Mouse (Mus musculus) heart, embryonic 15.5 days (tissue): ENCODE measurements around the gene Tmem170. TPM values are rescaled to one million over a fixed set of nuclear protein-coding genes. Genes with fewer than 3 reads are reported as not detected.
A peak's percentile ranks its signal among the peaks of the same experiment; 100 is the strongest.

Experiments
- ATAC-seq: fragments of 200-750 bp; cut with Nextera tagmentation; replicated peaks from 2 replicates; pipeline ENCODE4 v1.8.0; 2017; ENCODE audit warnings: low read depth, moderate TSS enrichment; ENCODE audit not compliant: insufficient number of reproducible peaks, insufficient read depth, low FRiP score
- H3K27ac ChIP-seq: fragments of 300-500 bp; sonication (generic); 2 replicates; pipeline ENCODE4 v1.5.1; 2015; ENCODE audit warnings: mild to moderate bottlenecking, inconsistent platforms
- H3K27me3 ChIP-seq: fragments of 300-500 bp; sonication (generic); 2 replicates; pipeline ENCODE4 v1.6.1; 2015; ENCODE audit warnings: inconsistent platforms
- H3K36me3 ChIP-seq: fragments of 300-500 bp; sonication (generic); 2 replicates; pipeline ENCODE4 v1.6.1; 2015; ENCODE audit warnings: mild to moderate bottlenecking, inconsistent platforms
- H3K4me1 ChIP-seq: fragments of 300-500 bp; sonication (generic); replicated peaks from 2 replicates; pipeline ENCODE4 v1.6.1; 2015; ENCODE audit warnings: inconsistent platforms
- H3K4me2 ChIP-seq: fragments of 300-500 bp; sonication (generic); 2 replicates; pipeline ENCODE4 v1.6.1; 2015; ENCODE audit warnings: inconsistent platforms, mild to moderate bottlenecking, moderate library complexity
- H3K4me3 ChIP-seq: fragments of 300-500 bp; sonication (generic); 2 replicates; pipeline ENCODE4 v1.5.1; 2015; ENCODE audit warnings: mild to moderate bottlenecking, inconsistent platforms
- H3K9ac ChIP-seq: fragments of 300-500 bp; sonication (generic); 2 replicates; pipeline ENCODE4 v1.6.1; 2015; ENCODE audit warnings: mild to moderate bottlenecking, inconsistent platforms
- H3K9me3 ChIP-seq: fragments of 300-500 bp; sonication (generic); replicated peaks from 2 replicates; pipeline ENCODE4 v1.6.1; 2016; ENCODE audit warnings: inconsistent platforms
- WGBS: fragments of 180-500 bp; shearing (Covaris S2); methylation state at CpG from one replicate; pipeline ENCODE4 v1.1.7; 2015; ENCODE audit warnings: mixed read lengths; 5-methylcytosine and 5-hydroxymethylcytosine counted together
- polyA plus RNA-seq: library from polyadenylated mRNA; unstranded; fragments of >200 nt; fragmentation: Nextera tagmentation; extraction: Ambion mirVana; gene quantifications from 2 replicates; pipeline ENCODE4 v1.2.1, GENCODE M21; 2015

Tmem170 gene
- polyA plus RNA-seq, 1 experiment from 2014 or later, result 3.8 TPM

DNA sequence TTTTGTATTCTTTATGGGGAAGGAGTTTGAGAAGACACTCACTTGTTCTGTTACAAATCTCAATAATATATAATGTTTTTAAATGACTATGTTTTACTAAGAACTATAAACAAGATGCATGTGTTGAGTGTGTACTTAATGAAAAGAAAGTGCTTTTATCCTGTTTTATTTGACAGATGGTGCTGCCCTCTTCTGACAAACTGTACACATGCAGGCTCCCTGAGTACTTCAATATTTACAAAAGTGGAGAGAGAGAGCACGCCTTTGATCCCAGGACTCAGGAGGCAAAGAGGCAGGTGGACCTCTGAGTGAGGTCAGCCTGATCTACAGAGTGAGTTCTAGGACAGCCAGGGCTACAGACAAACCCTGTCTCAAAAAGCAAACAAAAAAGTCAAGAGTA lies 41.0 kb downstream of the Tmem170 start:
- H3K9ac ChIP-seq, result no peak overlapping the region
- 49% methylated on average over 1 of the region's 1 CpGs for WGBS

DNA sequence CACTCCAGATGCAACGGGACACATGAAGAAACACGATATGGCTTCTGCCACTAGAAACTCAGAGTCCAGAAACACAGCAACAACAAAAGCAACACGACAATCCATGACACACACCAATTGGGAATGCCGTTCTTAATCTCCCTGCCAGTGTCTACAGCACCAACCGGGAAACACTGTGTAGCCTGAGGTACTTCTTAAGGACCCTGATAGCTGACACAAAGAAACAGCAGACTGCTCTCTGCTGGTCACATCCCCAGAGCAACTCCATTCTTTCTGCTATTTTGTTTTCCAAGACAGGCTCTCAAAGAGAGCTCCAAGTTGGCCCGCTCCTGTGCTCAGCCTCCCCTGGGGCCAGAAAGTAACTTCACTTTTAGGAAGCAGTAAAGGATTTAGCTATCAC lies 42.5 kb downstream of the Tmem170 start:
- no peaks in the 10 kb centered on the region for H3K27me3 ChIP-seq
- no peaks in the 10 kb centered on the region for H3K9me3 ChIP-seq
- WGBS, result 46% methylated on average over 6 of the region's 6 CpGs
- ATAC-seq, result no peak
- H3K4me3 ChIP-seq, result no peak overlapping the region
- peak overlapping the region; percentile 46; the same call in 1 of the 2 replicates for H3K27ac ChIP-seq
- no peak overlapping the region for H3K9ac ChIP-seq
- H3K4me2 ChIP-seq, result no peak overlapping the region
- H3K36me3 ChIP-seq, result peaks cover 19% of the 10 kb centered on the region
- H3K4me1 ChIP-seq, result peaks cover 12% of the 10 kb centered on the region

More for the DNA sequence above, 41.0 kb downstream of the Tmem170 start:
- no peak overlapping the region for H3K27ac ChIP-seq
- H3K27me3 ChIP-seq, result no peaks in the 10 kb centered on the region
- H3K36me3 ChIP-seq, result peaks cover 28% of the 10 kb centered on the region
- ATAC-seq, result no peak
- peaks cover 9% of the 10 kb centered on the region for H3K4me1 ChIP-seq
- H3K9me3 ChIP-seq, result no peaks in the 10 kb centered on the region
- H3K4me2 ChIP-seq, result no peak overlapping the region
- no peak overlapping the region for H3K4me3 ChIP-seq

DNA sequence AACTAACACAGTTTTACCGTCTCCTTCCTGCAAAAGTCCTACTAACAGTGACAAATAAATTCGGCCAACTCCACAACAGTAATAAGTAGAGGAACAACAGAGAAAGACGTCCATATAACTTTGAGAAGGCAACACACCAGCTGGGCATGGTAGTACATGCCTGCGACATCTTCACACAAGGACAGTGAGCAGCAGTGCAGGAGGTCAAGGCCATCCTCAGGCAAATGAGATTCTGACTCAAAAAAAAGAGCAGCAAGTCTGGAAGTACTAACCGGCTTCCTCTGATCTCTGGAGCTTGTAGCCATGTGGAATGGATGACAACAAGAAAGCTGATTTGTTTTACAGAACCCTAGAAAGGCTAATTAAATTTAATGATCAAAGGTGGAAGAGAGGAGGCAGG lies 43.6 kb downstream of the Tmem170 start:
- WGBS, result 81% methylated on average over 5 of the region's 5 CpGs
- Histone ChIP-seq H3K36me3 (peaks cover 12% of the 10 kb centered on the region), H3K4me3 (no peak overlapping the region), H3K9me3 (no peaks in the 10 kb centered on the region), H3K4me1 (peaks cover 17% of the 10 kb centered on the region), H3K27me3 (no peaks in the 10 kb centered on the region), H3K27ac (no peak overlapping the region), H3K4me2 (no peak overlapping the region), H3K9ac (no peak overlapping the region)
- ATAC-seq, result no peak

DNA sequence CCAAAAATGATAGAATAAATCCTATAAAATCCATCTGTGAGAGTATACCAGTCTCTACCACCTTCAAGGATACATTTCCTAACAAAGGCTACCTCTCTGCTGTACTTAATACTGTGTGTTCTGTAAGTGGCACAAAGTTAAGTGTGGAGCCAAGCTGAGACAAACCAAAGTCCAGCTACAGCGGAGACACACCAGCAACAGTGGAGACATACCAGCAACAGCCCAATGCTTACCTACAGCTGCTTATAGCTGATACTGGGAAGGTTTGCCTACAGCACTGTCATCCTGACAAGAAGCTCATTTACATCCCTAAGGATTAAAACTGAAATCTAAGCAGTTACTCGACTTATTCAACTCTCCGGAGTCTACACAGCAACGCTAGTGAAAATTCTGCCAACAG lies 44.6 kb downstream of the Tmem170 start:
- Histone ChIP-seq H3K9ac (no peak overlapping the region), H3K27me3 (no peaks in the 10 kb centered on the region), H3K27ac (no peak overlapping the region), H3K36me3 (peaks cover 8% of the 10 kb centered on the region), H3K4me1 (peaks cover 17% of the 10 kb centered on the region), H3K9me3 (no peaks in the 10 kb centered on the region), H3K4me2 (no peak overlapping the region), H3K4me3 (no peak overlapping the region)
- no peak for ATAC-seq
- WGBS, result 65% methylated on average over 4 of the region's 4 CpGs

DNA sequence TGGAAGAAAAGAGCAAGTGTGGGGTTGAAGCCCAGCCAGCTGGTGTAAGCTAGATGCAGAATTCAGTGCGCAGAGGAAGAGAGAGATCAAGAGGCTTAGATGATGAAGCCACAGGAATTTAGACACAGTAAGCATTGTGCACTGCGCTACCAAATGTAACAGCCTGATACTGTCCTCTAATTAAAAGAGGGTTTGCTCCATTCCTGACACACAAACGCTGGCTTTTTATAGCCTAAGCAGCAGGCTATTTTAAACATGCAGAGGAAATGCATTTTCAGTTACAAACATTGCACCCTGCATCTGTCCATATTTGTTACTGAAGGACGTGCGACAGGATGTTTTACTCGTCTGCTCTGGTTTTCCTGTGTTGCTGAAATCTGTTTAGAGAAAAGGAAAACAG lies 48.0 kb downstream of the Tmem170 start:
- WGBS, result 63% methylated on average over 6 of the region's 6 CpGs
- Histone ChIP-seq H3K9me3 (no peaks in the 10 kb centered on the region), H3K27ac (peak overlapping the region; percentile 65), H3K4me3 (no peak overlapping the region), H3K4me2 (no peak overlapping the region), H3K9ac (no peak overlapping the region), H3K4me1 (peaks cover 9% of the 10 kb centered on the region), H3K27me3 (no peaks in the 10 kb centered on the region), H3K36me3 (peaks cover 16% of the 10 kb centered on the region)
- ATAC-seq, result no peak

DNA sequence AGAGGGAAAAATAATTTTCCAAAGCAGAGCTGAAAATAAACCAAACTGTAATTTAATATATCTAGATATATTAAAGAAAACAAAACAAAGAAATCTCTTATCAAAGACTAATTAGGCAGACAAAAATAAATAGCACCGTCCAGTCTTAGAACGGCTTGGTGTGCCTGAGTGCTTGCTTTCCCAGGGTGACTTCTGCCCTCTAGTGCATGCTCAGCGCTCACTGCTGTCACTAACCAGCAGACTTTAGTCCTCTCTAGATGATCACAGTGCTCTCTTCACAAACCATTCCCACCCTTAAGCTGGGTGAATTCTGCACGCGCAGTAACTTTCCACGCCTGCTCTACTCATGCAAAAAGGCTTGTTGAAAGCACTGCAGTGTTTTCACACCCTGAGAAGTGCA lies 51.3 kb downstream of the Tmem170 start:
- no peak overlapping the region for H3K4me2 ChIP-seq
- WGBS, result 53% methylated on average over 6 of the region's 6 CpGs
- no peak overlapping the region for H3K27ac ChIP-seq
- H3K36me3 ChIP-seq, result peaks cover 26% of the 10 kb centered on the region
- H3K9me3 ChIP-seq, result no peaks in the 10 kb centered on the region
- H3K9ac ChIP-seq, result no peak overlapping the region
- no peaks in the 10 kb centered on the region for H3K27me3 ChIP-seq
- ATAC-seq, result no peak
- H3K4me1 ChIP-seq, result peaks cover 9% of the 10 kb centered on the region
- no peak overlapping the region for H3K4me3 ChIP-seq

DNA sequence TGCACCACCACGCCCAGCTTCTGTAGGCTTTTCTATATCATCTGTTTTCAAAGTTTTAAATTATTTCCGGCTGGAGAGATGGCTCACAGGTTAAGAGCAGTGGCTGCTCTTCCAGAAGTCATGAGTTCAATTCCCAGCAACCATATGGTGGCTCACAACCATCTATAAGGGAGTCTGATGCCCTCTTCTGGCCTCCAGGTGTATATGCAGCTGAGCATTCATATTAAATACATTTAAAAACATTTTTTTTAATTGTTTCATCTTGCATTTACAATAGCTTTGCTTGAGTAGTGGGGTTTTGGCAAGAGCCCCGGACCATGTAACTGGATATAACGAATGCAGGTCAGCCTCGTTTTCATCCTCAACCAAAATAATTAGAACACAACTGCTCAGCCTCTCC lies 52.2 kb downstream of the Tmem170 start:
- H3K36me3 ChIP-seq, result peaks cover 29% of the 10 kb centered on the region
- 94% methylated on average over 5 of the region's 5 CpGs for WGBS

DNA sequence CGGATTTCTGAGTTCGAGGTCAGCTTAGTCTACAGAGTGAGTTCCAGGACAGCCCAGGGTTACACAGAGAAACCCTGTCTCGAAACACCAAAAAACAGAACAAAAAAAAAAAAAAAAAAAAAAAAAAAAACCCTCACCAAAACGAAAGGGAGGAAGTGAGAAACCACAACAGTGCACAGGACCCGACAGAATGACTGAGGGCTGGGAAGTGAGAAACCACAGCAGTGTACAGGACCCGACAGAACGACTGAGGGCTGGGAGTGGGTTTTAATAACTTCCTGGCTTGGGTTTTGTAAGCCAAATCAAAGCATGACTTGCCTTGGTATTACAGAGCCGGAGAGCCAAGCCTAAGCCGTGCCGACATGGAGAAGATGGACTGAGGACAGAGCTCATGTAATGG lies 55.4 kb downstream of the Tmem170 start:
- H3K27ac ChIP-seq, result no peak overlapping the region

More for the DNA sequence above, 52.2 kb downstream of the Tmem170 start:
- H3K9ac ChIP-seq, result no peak overlapping the region
- H3K4me3 ChIP-seq, result no peak overlapping the region
- H3K27me3 ChIP-seq, result no peaks in the 10 kb centered on the region
- H3K4me2 ChIP-seq, result no peak overlapping the region
- H3K9me3 ChIP-seq, result no peaks in the 10 kb centered on the region
- H3K27ac ChIP-seq, result no peak overlapping the region
- no peak for ATAC-seq
- peaks cover 9% of the 10 kb centered on the region for H3K4me1 ChIP-seq

DNA sequence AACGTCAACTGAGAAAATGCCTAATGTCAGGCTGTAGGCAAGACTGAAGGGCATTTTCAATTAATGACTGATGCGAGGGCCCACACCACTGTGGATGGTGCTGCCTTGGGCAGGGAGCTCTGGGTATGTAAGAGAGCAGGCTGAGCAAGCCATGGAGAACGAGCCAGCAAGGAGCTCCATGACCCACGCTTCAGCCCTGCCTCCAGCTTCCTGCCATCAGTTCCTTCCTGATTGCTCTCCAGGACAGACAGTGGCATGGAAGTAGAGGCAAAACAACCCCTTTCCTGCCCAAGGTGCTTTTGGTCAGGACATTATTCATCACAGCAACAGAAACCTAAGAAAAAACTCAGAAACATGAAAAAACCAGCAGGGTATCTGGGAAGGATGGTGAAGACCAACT lies 55.9 kb downstream of the Tmem170 start:
- Histone ChIP-seq H3K27ac (peak overlapping the region; percentile 61), H3K9ac (no peak overlapping the region), H3K27me3 (no peaks in the 10 kb centered on the region), H3K4me2 (no peak overlapping the region), H3K4me3 (no peak overlapping the region), H3K36me3 (peaks cover 22% of the 10 kb centered on the region), H3K9me3 (no peaks in the 10 kb centered on the region), H3K4me1 (peaks cover 12% of the 10 kb centered on the region)
- WGBS, result 79% methylated on average over 4 of the region's 4 CpGs
- no peak for ATAC-seq

More for the DNA sequence above, 55.4 kb downstream of the Tmem170 start:
- 74% methylated on average over 10 of the region's 10 CpGs for WGBS
- Histone ChIP-seq H3K27me3 (no peaks in the 10 kb centered on the region), H3K4me2 (no peak overlapping the region), H3K9ac (no peak overlapping the region), H3K9me3 (no peaks in the 10 kb centered on the region), H3K4me1 (peaks cover 12% of the 10 kb centered on the region), H3K4me3 (no peak overlapping the region), H3K36me3 (peaks cover 22% of the 10 kb centered on the region)
- no peak for ATAC-seq

DNA sequence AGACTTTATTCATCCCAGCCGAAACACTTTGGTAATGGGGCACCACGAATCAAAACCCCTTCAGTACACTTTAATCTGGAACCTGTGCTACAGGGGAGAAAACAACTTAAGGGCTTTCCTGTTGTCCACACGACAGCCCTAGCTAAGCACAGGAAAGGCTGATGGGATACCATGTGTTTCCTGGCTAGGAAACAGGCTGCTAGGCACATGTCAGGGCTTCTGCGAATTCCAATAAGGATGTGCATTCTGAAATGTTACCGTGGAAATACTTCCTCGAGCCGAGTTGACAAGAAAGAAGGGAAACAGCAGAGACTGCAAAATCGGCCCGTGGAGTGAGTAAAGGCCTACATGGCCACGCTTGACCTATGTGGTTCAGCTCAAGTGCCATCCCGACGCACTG lies 56.5 kb downstream of the Tmem170 start:
- no peaks in the 10 kb centered on the region for H3K9me3 ChIP-seq
- H3K9ac ChIP-seq, result no peak overlapping the region
- no peak overlapping the region for H3K4me2 ChIP-seq
- H3K4me3 ChIP-seq, result no peak overlapping the region
- peaks cover 22% of the 10 kb centered on the region for H3K36me3 ChIP-seq
- peak overlapping the region; percentile 61 for H3K27ac ChIP-seq
- 81% methylated on average over 12 of the region's 12 CpGs for WGBS
- peaks cover 12% of the 10 kb centered on the region for H3K4me1 ChIP-seq
- no peak for ATAC-seq
- no peaks in the 10 kb centered on the region for H3K27me3 ChIP-seq

DNA sequence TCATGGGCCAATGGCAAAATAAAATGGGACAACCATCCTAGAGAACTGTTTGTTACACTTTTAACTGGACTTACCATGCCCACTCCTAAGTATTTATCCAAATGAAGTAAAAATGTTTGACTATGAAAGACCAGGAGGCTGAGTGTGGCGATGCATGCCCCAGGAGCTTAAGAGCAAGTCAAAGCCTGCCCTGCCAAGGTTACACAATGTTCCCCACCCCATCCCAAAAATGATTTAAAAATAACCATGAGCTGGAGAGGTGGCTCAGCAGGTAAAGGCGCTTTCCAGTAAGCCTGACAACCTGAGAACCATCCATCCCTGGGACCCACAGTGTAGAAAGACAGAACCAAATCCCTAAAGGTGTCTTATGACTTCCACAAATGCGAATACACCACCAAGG lies 58.0 kb downstream of the Tmem170 start:
- Histone ChIP-seq H3K27me3 (no peaks in the 10 kb centered on the region), H3K4me1 (peaks cover 12% of the 10 kb centered on the region), H3K27ac (peak overlapping the region; percentile 50), H3K4me3 (no peak overlapping the region), H3K9me3 (no peaks in the 10 kb centered on the region), H3K4me2 (no peak overlapping the region), H3K9ac (no peak overlapping the region), H3K36me3 (peaks cover 13% of the 10 kb centered on the region; the same call in 1 of the 2 replicates)
- no peak for ATAC-seq
- 90% methylated on average over 3 of the region's 3 CpGs for WGBS

DNA sequence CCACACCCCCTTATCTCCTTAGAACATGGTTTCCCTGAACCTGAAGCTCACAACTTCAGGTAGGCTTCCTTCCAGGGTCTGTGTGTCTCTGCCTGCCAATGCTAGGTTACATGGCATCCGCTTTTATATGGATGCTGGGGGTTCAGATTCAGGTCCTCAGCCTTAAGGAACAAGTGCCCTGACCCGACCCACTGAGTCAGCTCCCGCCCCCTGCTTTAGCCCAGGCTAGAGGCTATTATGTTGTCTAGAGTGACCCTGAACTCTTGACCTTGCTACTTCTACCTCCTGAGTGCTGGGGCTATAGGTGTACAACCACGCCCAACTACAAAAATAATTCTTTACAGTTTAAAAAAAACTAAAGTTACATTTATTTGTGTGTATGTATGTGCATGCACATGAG lies 61.5 kb downstream of the Tmem170 start:
- H3K4me3 ChIP-seq, result no peak overlapping the region
- WGBS, result 92% methylated on average over 4 of the region's 4 CpGs
- H3K9me3 ChIP-seq, result no peaks in the 10 kb centered on the region
- no peak for ATAC-seq
- no peak overlapping the region for H3K4me2 ChIP-seq
- 0 out of 2 replicates have a peak, but pooled peaks cover 2% of the 10 kb centered on the region for H3K36me3 ChIP-seq
- peaks cover 12% of the 10 kb centered on the region for H3K4me1 ChIP-seq
- no peak overlapping the region for H3K9ac ChIP-seq
- H3K27ac ChIP-seq, result no peak overlapping the region
- no peaks in the 10 kb centered on the region for H3K27me3 ChIP-seq
